Comparison of ENCODE assay signal across 22 mouse cellular contexts in the genomic region with DNA sequence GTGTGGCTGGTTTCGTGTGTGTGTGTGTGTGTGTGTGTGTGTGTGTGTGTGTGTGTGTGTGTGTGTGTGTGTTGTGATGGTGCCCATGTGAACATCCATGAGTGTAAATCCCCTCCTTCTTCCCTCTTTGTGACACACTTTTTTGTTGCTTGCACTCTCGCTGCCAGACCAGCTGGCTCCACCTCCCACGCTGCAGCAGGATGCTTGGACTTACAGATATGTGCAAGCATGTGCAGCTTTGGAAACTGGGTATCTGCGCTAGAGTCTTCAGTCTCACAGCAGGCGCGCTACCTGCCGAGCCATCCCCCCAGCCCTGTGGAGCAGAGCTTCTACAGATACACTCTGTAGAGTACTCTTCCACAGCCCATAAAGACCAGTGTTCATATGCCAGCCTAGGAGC.
A peak's percentile ranks its signal among the peaks of the same experiment; 100 is the strongest.
DNase-seq lines count a peak whose midpoint lies in the region; ATAC-seq and TF ChIP-seq lines count a peak whose summit lies in the region.
"Had no signal": no experiment of that assay in that cellular context is flagged by ENCODE, and none has a peak within 500 bp of the region (broad histone marks: within the 10 kb centered on the region; RNA-seq: fewer than 3 reads in every experiment).

No protein-coding gene starts in this region.

- H3K4me1 ChIP-seq in hindbrain, postnatal 0 days (ENCODE audit: insufficient read depth, low read length): no peaks in the 10 kb centered on the region
- H3K4me1 ChIP-seq in intestine, postnatal 0 days (replicated peaks; ENCODE audit: control insufficient read depth, insufficient read depth, low read length): no peaks in the 10 kb centered on the region; the same call in 1 of the 2 replicates
- H3K4me1 ChIP-seq in stomach, postnatal 0 days (replicated peaks; ENCODE audit: control insufficient read depth, insufficient read depth): no peaks in the 10 kb centered on the region
- H3K4me1 ChIP-seq: embryonic facial prominence, embryonic 13.5 days; intestine, embryonic 15.5 days; limb, embryonic 15.5 days; liver, embryonic 15.5 days; midbrain, embryonic 12.5 days; stomach, embryonic 15.5 days had no signal

- H3K4me3 ChIP-seq in hindbrain, postnatal 0 days (ENCODE audit: low read length): no peak overlapping the region
- no peak overlapping the region for H3K4me3 ChIP-seq in intestine, postnatal 0 days (ENCODE audit: low read depth, low read length)
- H3K4me3 ChIP-seq in stomach, postnatal 0 days (ENCODE audit: low read depth, low read length): no peak overlapping the region
- H3K4me3 ChIP-seq: embryonic facial prominence, embryonic 13.5 days; intestine, embryonic 15.5 days; limb, embryonic 15.5 days; liver, embryonic 15.5 days; midbrain, embryonic 12.5 days; stomach, embryonic 15.5 days had no signal

- WGBS in hindbrain, postnatal 0 days: 82% methylated on average over 7 of the region's 7 CpGs
- 84% methylated on average over 7 of the region's 7 CpGs for WGBS in intestine, postnatal 0 days
- WGBS in stomach, postnatal 0 days: 87% methylated on average over 7 of the region's 7 CpGs

- ATAC-seq in hindbrain, postnatal 0 days: no peak
- no peak for ATAC-seq in intestine, postnatal 0 days
- no peak for ATAC-seq in stomach, postnatal 0 days (ENCODE audit: low FRiP score, low TSS enrichment)
- ATAC-seq: forebrain, embryonic 14.5 days; intestine, embryonic 15.5 days had no signal

- H3K9me3 ChIP-seq in hindbrain, postnatal 0 days (ENCODE audit: low read length): no peaks in the 10 kb centered on the region
- no peaks in the 10 kb centered on the region for H3K9me3 ChIP-seq in intestine, postnatal 0 days (ENCODE audit: control insufficient read depth)
- no peaks in the 10 kb centered on the region for H3K9me3 ChIP-seq in stomach, postnatal 0 days (ENCODE audit: control insufficient read depth, low read length)
- H3K9me3 ChIP-seq: embryonic facial prominence, embryonic 13.5 days; intestine, embryonic 15.5 days; limb, embryonic 15.5 days; liver, embryonic 15.5 days; midbrain, embryonic 12.5 days; stomach, embryonic 15.5 days had no signal

- H3K4me2 ChIP-seq in hindbrain, postnatal 0 days (ENCODE audit: low read depth, low read length): no peak overlapping the region
- H3K4me2 ChIP-seq in intestine, postnatal 0 days (replicated peaks; ENCODE audit: low read depth): no peak overlapping the region
- no peak overlapping the region for H3K4me2 ChIP-seq in stomach, postnatal 0 days (replicated peaks; ENCODE audit: low read depth)
- H3K4me2 ChIP-seq: embryonic facial prominence, embryonic 13.5 days; hindbrain, embryonic 14.5 days; intestine, embryonic 15.5 days; limb, embryonic 15.5 days; liver, embryonic 15.5 days; midbrain, embryonic 12.5 days; stomach, embryonic 15.5 days had no signal

- H3K27ac ChIP-seq in hindbrain, postnatal 0 days: no peak overlapping the region
- H3K27ac ChIP-seq in intestine, postnatal 0 days (ENCODE audit: low read depth, low read length): no peak overlapping the region
- no peak overlapping the region for H3K27ac ChIP-seq in stomach, postnatal 0 days (replicated peaks)
- H3K27ac ChIP-seq: embryonic facial prominence, embryonic 13.5 days; hindbrain, embryonic 14.5 days; intestine, embryonic 15.5 days; kidney, postnatal 0 days; limb, embryonic 15.5 days; liver, embryonic 15.5 days; midbrain, embryonic 12.5 days; stomach, embryonic 15.5 days had no signal

- no peaks in the 10 kb centered on the region for H3K27me3 ChIP-seq in hindbrain, postnatal 0 days (ENCODE audit: insufficient read depth, low read length)
- no peaks in the 10 kb centered on the region for H3K27me3 ChIP-seq in intestine, postnatal 0 days (replicated peaks; ENCODE audit: control insufficient read depth, insufficient read depth, low read length)
- H3K27me3 ChIP-seq in stomach, postnatal 0 days (ENCODE audit: control insufficient read depth, insufficient read depth, low read length): no peaks in the 10 kb centered on the region
- H3K27me3 ChIP-seq: embryonic facial prominence, embryonic 13.5 days; intestine, embryonic 15.5 days; limb, embryonic 15.5 days; liver, embryonic 15.5 days; midbrain, embryonic 12.5 days; stomach, embryonic 15.5 days had no signal

- H3K9ac ChIP-seq in hindbrain, postnatal 0 days (replicated peaks; ENCODE audit: low read length): no peak overlapping the region
- no peak overlapping the region for H3K9ac ChIP-seq in intestine, postnatal 0 days (ENCODE audit: low read depth, low read length)
- no peak overlapping the region for H3K9ac ChIP-seq in stomach, postnatal 0 days (ENCODE audit: low read length)
- H3K9ac ChIP-seq: embryonic facial prominence, embryonic 13.5 days; hindbrain, embryonic 14.5 days; intestine, embryonic 15.5 days; limb, embryonic 15.5 days; liver, embryonic 15.5 days; midbrain, embryonic 12.5 days; stomach, embryonic 15.5 days had no signal

- no peaks in the 10 kb centered on the region for H3K36me3 ChIP-seq in hindbrain, postnatal 0 days (ENCODE audit: insufficient read depth, low read length)
- H3K36me3 ChIP-seq in intestine, postnatal 0 days (ENCODE audit: control insufficient read depth, insufficient read depth): no peaks in the 10 kb centered on the region
- H3K36me3 ChIP-seq in stomach, postnatal 0 days (ENCODE audit: control insufficient read depth, insufficient read depth, low read length): no peaks in the 10 kb centered on the region
- H3K36me3 ChIP-seq: embryonic facial prominence, embryonic 13.5 days; intestine, embryonic 15.5 days; limb, embryonic 15.5 days; liver, embryonic 15.5 days; stomach, embryonic 15.5 days had no signal

- peak; percentile 53 for DNase-seq in brain, adult 2 months (ENCODE audit: low read depth, low spot score)
- DNase-seq in frontal cortex, postnatal 36 days (ENCODE audit: low spot score in 2 of 2): peak; percentile 15 to 49
- DNase-seq in layer of hippocampus, postnatal 25 days (ENCODE audit: extremely low spot score in 1 of 2, low spot score in 1 of 2): peak; percentile 15 to 25
- peak; percentile 67 to 74 for DNase-seq in right cerebral cortex, postnatal 10 days (ENCODE audit: low spot score in 2 of 2)
- DNase-seq in hindbrain, postnatal 0 days (ENCODE audit: low spot score): no peak
- no peak for DNase-seq in stomach, postnatal 0 days (ENCODE audit: low spot score)
- DNase-seq: adrenal gland, postnatal 36 days; B cell, adult 2 months; cerebellum, adult 9-10 months; heart, adult 11 months; heart, postnatal 36 days; retina, postnatal 1 day had no signal

- TF ChIP-seq CTCF in hindbrain, postnatal 0 days (IDR thresholded peaks at IDR 0.05; ENCODE audit: low read depth): no peak
- TF ChIP-seq CTCF in intestine, postnatal 0 days (IDR thresholded peaks at IDR 0.05; ENCODE audit: low read depth): no peak
- TF ChIP-seq CTCF in stomach, postnatal 0 days (IDR thresholded peaks at IDR 0.05; ENCODE audit: low read depth): no peak

- TF ChIP-seq EP300 in stomach, postnatal 0 days (optimal IDR thresholded peaks at IDR 0.05): no peak

Comparison
In these comparisons a context has a peak if more than half of its experiments do, and no peak if none do; other contexts are left out.
1. DNase-seq: peak in brain, adult 2 months (single experiment), frontal cortex, postnatal 36 days (2 of 2), layer of hippocampus, postnatal 25 days (2 of 2) and right cerebral cortex, postnatal 10 days (2 of 2); none in hindbrain, postnatal 0 days (single experiment) and stomach, postnatal 0 days (single experiment).